Mouse (Mus musculus) embryonic facial prominence, embryonic 10.5 days (tissue): ENCODE measurements around the gene Mrpl54. TPM values are rescaled to one million over a fixed set of nuclear protein-coding genes. Genes with fewer than 3 reads are reported as not detected.
"Not testable (repeated sequence)": the region's sequence is repeated elsewhere in the genome, so short reads cannot be mapped to it uniquely, and the experiment has no call there.

Experiments used
- DNase-seq: peaks from one replicate; pipeline ENCODE4 v3.0.0-alpha.2; 2017; ENCODE audit warnings: low spot score
- H3K27ac ChIP-seq: fragments of 300-500 bp; sonication (generic); replicated peaks from 2 replicates; pipeline ENCODE4 v1.5.1; 2016; ENCODE audit warnings: mild to moderate bottlenecking
- H3K27me3 ChIP-seq: fragments of 300-500 bp; sonication (generic); replicated peaks from 2 replicates; pipeline ENCODE4 v1.6.1; 2016; ENCODE audit warnings: low read depth, mild to moderate bottlenecking; ENCODE audit not compliant: poor library complexity, severe bottlenecking
- H3K36me3 ChIP-seq: fragments of 300-500 bp; sonication (generic); replicated peaks from 2 replicates; pipeline ENCODE4 v1.6.1; 2016; ENCODE audit warnings: mild to moderate bottlenecking, moderate library complexity
- H3K4me1 ChIP-seq: fragments of 300-500 bp; sonication (generic); 2 replicates; pipeline ENCODE4 v1.6.1; 2016
- H3K4me3 ChIP-seq: fragments of 300-500 bp; sonication (generic); 2 replicates; pipeline ENCODE4 v1.5.1; 2016; ENCODE audit warnings: mild to moderate bottlenecking, moderate library complexity
- H3K9me3 ChIP-seq: fragments of 300-500 bp; sonication (generic); 2 replicates; pipeline ENCODE4 v1.6.1; 2016; ENCODE audit warnings: mild to moderate bottlenecking
- WGBS: fragments of 180-500 bp; shearing (Covaris S2); methylation state at CpG from one replicate; pipeline ENCODE4 v1.1.7; 2016; 5-methylcytosine and 5-hydroxymethylcytosine counted together
- polyA plus RNA-seq: library from polyadenylated mRNA; unstranded; fragments of >200 nt; fragmentation: Nextera tagmentation; extraction: Ambion mirVana; gene quantifications from 2 replicates; pipeline ENCODE4 v1.2.1, GENCODE M21; 2016

Gene Mrpl54
- polyA plus RNA-seq, 1 experiment from 2014 or later, result 223 TPM

- peaks cover 36% of the 10 kb centered on the region for H3K4me1 ChIP-seq
- peaks cover 73% of the 10 kb centered on the region for H3K27me3 ChIP-seq
- peak within 1 kb of the TSS; percentile 79 for H3K4me3 ChIP-seq
- DNase-seq, result peak; percentile 92
- H3K27ac ChIP-seq, result peak within 1 kb of the TSS; percentile 89
- H3K9me3 ChIP-seq, result no peaks in the 10 kb centered on the region
- no peaks in the 10 kb centered on the region for H3K36me3 ChIP-seq
- 9% methylated on average over 29 of the region's 29 CpGs for WGBS
These were observed 34.0 kb downstream of the Mrpl54 start, which contains the start of gene Zfr2 for GRCm38 (mm10) chr10:81232580-81233225. Zfr2 (plus strand) TSS chr10:81233155.

GRCm38 (mm10) chr10:81231436-81231835, 35.3 kb downstream of the Mrpl54 start:
- no peak for DNase-seq
- H3K9me3 ChIP-seq, result no peaks in the 10 kb centered on the region
- peaks cover 30% of the 10 kb centered on the region for H3K4me1 ChIP-seq
- no peak overlapping the region for H3K27ac ChIP-seq
- H3K27me3 ChIP-seq, result peaks cover 60% of the 10 kb centered on the region
- WGBS, result 55% methylated on average over 7 of the region's 7 CpGs
- no peaks in the 10 kb centered on the region for H3K36me3 ChIP-seq
- no peak overlapping the region for H3K4me3 ChIP-seq

- peaks cover 30% of the 10 kb centered on the region for H3K4me1 ChIP-seq
- peaks cover 57% of the 10 kb centered on the region for H3K27me3 ChIP-seq
- peak within 1 kb of the TSS; percentile 51 for H3K4me3 ChIP-seq
- peak; percentile 49 for DNase-seq
- H3K36me3 ChIP-seq, result no peaks in the 10 kb centered on the region
- no peaks in the 10 kb centered on the region for H3K9me3 ChIP-seq
- WGBS, result 6% methylated on average over 27 of the region's 27 CpGs
- H3K27ac ChIP-seq, result peak within 1 kb of the TSS; percentile 36; the same call in 1 of the 2 replicates
These were observed 36.0 kb downstream of the Mrpl54 start, which contains the start of gene Atcay for GRCm38 (mm10) chr10:81230438-81231332. Atcay (minus strand) TSS chr10:81230833.

- Histone ChIP-seq H3K36me3 (no peaks in the 10 kb centered on the region), H3K27ac (0 out of 2 replicates have a peak overlapping the region, but pooled peaks have one; percentile 36), H3K9me3 (no peaks in the 10 kb centered on the region), H3K27me3 (peaks cover 52% of the 10 kb centered on the region), H3K4me1 (peaks cover 30% of the 10 kb centered on the region), H3K4me3 (peak overlapping the region; percentile 51)
- no peak for DNase-seq
- WGBS, result 17% methylated on average over 20 of the region's 20 CpGs
These were observed 36.8 kb downstream of the Mrpl54 start for GRCm38 (mm10) chr10:81229735-81230437.

GRCm38 (mm10) chr10:81223731-81224130, 43.0 kb downstream of the Mrpl54 start:
- H3K4me3 ChIP-seq, H3K36me3 ChIP-seq, H3K9me3 ChIP-seq, DNase-seq, H3K4me1 ChIP-seq, H3K27ac ChIP-seq: not testable (repeated sequence)
- WGBS, result 59% methylated on average over 2 of the region's 2 CpGs
- H3K27me3 ChIP-seq, result peaks cover 13% of the 10 kb centered on the region

- Histone ChIP-seq H3K27me3 (0 out of 2 replicates have a peak, but pooled peaks cover 5% of the 10 kb centered on the region), H3K27ac (no peak overlapping the region), H3K4me3 (no peak overlapping the region), H3K9me3 (no peaks in the 10 kb centered on the region), H3K4me1 (peaks cover 5% of the 10 kb centered on the region), H3K36me3 (no peaks in the 10 kb centered on the region)
- no peak for DNase-seq
- WGBS, result 86% methylated on average over 5 of the region's 5 CpGs
These were observed 45.2 kb downstream of the Mrpl54 start for GRCm38 (mm10) chr10:81221402-81222015.

GRCm38 (mm10) chr10:81217964-81218363, 48.8 kb downstream of the Mrpl54 start:
- Histone ChIP-seq H3K4me3 (no peak overlapping the region), H3K27me3 (0 out of 2 replicates have a peak, but pooled peaks cover 5% of the 10 kb centered on the region), H3K9me3 (no peaks in the 10 kb centered on the region), H3K27ac (no peak overlapping the region), H3K36me3 (peaks cover 2% of the 10 kb centered on the region; the same call in 1 of the 2 replicates), H3K4me1 (peaks cover 5% of the 10 kb centered on the region)
- 41% methylated on average over 7 of the region's 7 CpGs for WGBS
- DNase-seq, result peak; percentile 64

- WGBS, result 19% methylated on average over 1 of the region's 1 CpGs
- not testable (repeated sequence) for H3K4me1 ChIP-seq, H3K9me3 ChIP-seq, H3K4me3 ChIP-seq, H3K27me3 ChIP-seq, H3K36me3 ChIP-seq, H3K27ac ChIP-seq, DNase-seq
These were observed 49.5 kb downstream of the Mrpl54 start for GRCm38 (mm10) chr10:81217267-81217666.

GRCm38 (mm10) chr10:81216810-81217209, 49.9 kb downstream of the Mrpl54 start:
- Histone ChIP-seq H3K4me3 (no peak overlapping the region), H3K27me3 (0 out of 2 replicates have a peak, but pooled peaks cover 5% of the 10 kb centered on the region), H3K9me3 (0 out of 2 replicates have a peak, but pooled peaks cover 10% of the 10 kb centered on the region), H3K27ac (no peak overlapping the region), H3K4me1 (peaks cover 5% of the 10 kb centered on the region), H3K36me3 (peaks cover 14% of the 10 kb centered on the region)
- no peak for DNase-seq
- WGBS, result 88% methylated on average over 6 of the region's 6 CpGs

- Histone ChIP-seq H3K27ac (no peak overlapping the region), H3K4me3 (no peak overlapping the region)
- 88% methylated on average over 6 of the region's 6 CpGs for WGBS
These were observed 50.5 kb downstream of the Mrpl54 start for GRCm38 (mm10) chr10:81216260-81216659.

More at GRCm38 (mm10) chr10:81216260-81216659, 50.5 kb downstream of the Mrpl54 start:
- no peak for DNase-seq
- Histone ChIP-seq H3K27me3 (0 out of 2 replicates have a peak, but pooled peaks cover 5% of the 10 kb centered on the region), H3K36me3 (peaks cover 18% of the 10 kb centered on the region), H3K9me3 (0 out of 2 replicates have a peak, but pooled peaks cover 11% of the 10 kb centered on the region), H3K4me1 (peaks cover 5% of the 10 kb centered on the region)
